Mouse (Mus musculus) C2C12 (cell line): Measurements from ENCODE around the gene Bhmt.

ENCODE experiments used
- CEBPB ChIP-seq: IDR thresholded peaks from one replicate; pipeline ENCODE4 v1.6.1; 2011; ENCODE audit warnings: low read depth, mild to moderate bottlenecking, control low read depth, moderate library complexity
- CTCF ChIP-seq: IDR thresholded peaks from one replicate; pipeline ENCODE4 v1.5.1; 2011; ENCODE audit not compliant: control insufficient read depth, insufficient read depth, insufficient read length
- FOSL1 ChIP-seq: IDR thresholded peaks from one replicate; pipeline ENCODE4 v1.8.0; 2011; ENCODE audit warnings: mild to moderate bottlenecking, low read length; ENCODE audit not compliant: poor library complexity, insufficient read depth, severe bottlenecking
- MAX ChIP-seq: IDR thresholded peaks from one replicate; pipeline ENCODE4 v1.6.1; 2011; ENCODE audit warnings: mild to moderate bottlenecking, control low read depth
- MYOD1 ChIP-seq: IDR thresholded peaks from one replicate; pipeline ENCODE4 v1.6.1; 2011; ENCODE audit warnings: low read depth; ENCODE audit not compliant: control insufficient read depth, insufficient read length
- MYOG ChIP-seq: IDR thresholded peaks from one replicate; pipeline ENCODE4 v1.6.1; 2011; ENCODE audit not compliant: control insufficient read depth, insufficient read length; ENCODE audit errors: extremely low read depth
- USF1 ChIP-seq: IDR thresholded peaks from one replicate; pipeline ENCODE4 v1.6.1; 2011; ENCODE audit warnings: low read depth, mild to moderate bottlenecking, control low read depth, moderate library complexity

- no peak for TF ChIP-seq CEBPB
- no peak for TF ChIP-seq FOSL1
- no peak for TF ChIP-seq MAX
- TF ChIP-seq CTCF = no peak
- TF ChIP-seq USF1 = no peak
- TF ChIP-seq MYOG = no peak
- no peak for TF ChIP-seq MYOD1
These were observed 49.6 kb upstream of the Bhmt start for GRCm38 (mm10) chr13:93687321-93687720.
